In the genomic region with DNA sequence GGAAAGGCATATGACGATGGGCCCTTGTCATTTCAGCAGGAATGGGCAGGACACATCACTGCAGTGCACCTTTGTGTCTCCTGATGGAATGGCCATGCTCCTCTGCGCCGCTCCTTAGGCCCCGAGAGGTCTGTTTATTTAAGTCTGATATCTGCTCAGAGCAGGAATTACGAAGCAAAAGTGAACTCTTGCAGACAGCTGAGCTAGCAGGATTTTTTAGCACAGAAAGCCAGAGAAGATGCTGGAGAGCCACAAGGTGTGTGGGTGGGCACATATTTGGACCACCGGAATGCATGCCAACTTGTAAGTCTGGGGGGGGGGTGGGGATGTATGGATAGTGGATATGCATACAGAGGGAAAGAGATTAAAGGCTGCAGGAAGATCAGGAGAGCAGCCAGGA, we compare ENCODE assay signal across 21 mouse cellular contexts. TPM values are rescaled to one million over a fixed set of nuclear protein-coding genes. Genes with fewer than 3 reads are reported as not detected.
DNase-seq lines count a peak whose midpoint lies in the region; TF ChIP-seq lines count a peak whose summit lies in the region.
"Had no signal": no experiment of that assay in that cellular context is flagged by ENCODE, and none has a peak within 500 bp of the region (broad histone marks: within the 10 kb centered on the region; RNA-seq: fewer than 3 reads in every experiment).

No protein-coding gene starts in this region.

- intact Hi-C loops in left cerebral cortex, postnatal 25 days (cut with DNase I), result no loop called here
- intact Hi-C loops in left cerebral cortex, postnatal 4 days (cut with DNase I), result no loop called here

- peak overlapping the region; percentile 64; the same call in 1 of the 2 replicates for H3K27ac ChIP-seq in cortical plate, adult 2 months (ENCODE audit: insufficient read depth, low read length)
- H3K27ac ChIP-seq: embryonic facial prominence, embryonic 13.5 days; forebrain, embryonic 12.5 days; gastrocnemius, adult 2 months; heart, embryonic 10.5 days; hindbrain, embryonic 12.5 days had no signal

- no peak for TF ChIP-seq CTCF in cortical plate, adult 2 months (IDR thresholded peaks at IDR 0.05; ENCODE audit: extremely low read depth, insufficient read depth, low read length)

- no peak overlapping the region for H3K4me3 ChIP-seq in cortical plate, adult 2 months (ENCODE audit: insufficient read depth, low read length)
- H3K4me3 ChIP-seq: embryonic facial prominence, embryonic 13.5 days; forebrain, embryonic 12.5 days; gastrocnemius, adult 2 months; heart, embryonic 10.5 days; hindbrain, embryonic 12.5 days had no signal

- peak; percentile 70 for DNase-seq in heart, adult 11 months
- no peak for DNase-seq in heart, adult 9 months (ENCODE audit: low spot score in 2 of 2)
- peak; percentile 57 to 85 for DNase-seq in left cerebral cortex, postnatal 25 days (ENCODE audit: low spot score in 2 of 2)
- no peak for DNase-seq in left cerebral cortex, postnatal 4 days
- peak; percentile 48 for DNase-seq in right cerebral cortex, postnatal 25 days
- no peak for DNase-seq in adrenal gland, adult 2 months
- no peak for DNase-seq in thymus, postnatal 14 days
- DNase-seq: adrenal gland, postnatal 25 days; cerebellum, adult 8-10 months; cerebellum, postnatal 14 days; gastrocnemius, adult 2 months; gastrocnemius, postnatal 25 days; heart, postnatal 10 days; heart, postnatal 4 days had no signal

- no peak for TF ChIP-seq POLR2A in cortical plate, adult 2 months (IDR thresholded peaks at IDR 0.05; ENCODE audit: extremely low read depth, insufficient read depth, low read length)

- H3K4me1 ChIP-seq in cortical plate, adult 2 months (ENCODE audit: control insufficient read depth, insufficient read depth, low read length), result peaks cover 18% of the 10 kb centered on the region
- H3K4me1 ChIP-seq: embryonic facial prominence, embryonic 13.5 days had no signal

RNA-seq across cellular contexts. Expression of gene Tmem178, which starts 13.9 kb away (rescaled TPM):
- total RNA-seq in left cerebral cortex, postnatal 25 days (2021), result 100 to 1,000 TPM in 1 of 2 experiments, 10 to 100 TPM in 1; 98.7 to 124 TPM
- total RNA-seq in left cerebral cortex, postnatal 4 days (2021), result 10 to 100 TPM; 37.9 to 41.7 TPM
- polyA plus RNA-seq in cortical plate, adult 2 months (2012; rRNA removed), result 100 and 104 TPM in 2 replicates
- 10 to 100 TPM in 1 of 2 experiments, 1 to 10 TPM in 1; 7.9 to 13.2 TPM for total RNA-seq in adrenal gland, adult 2 months (2021)
- polyA plus RNA-seq in adrenal gland, adult 2 months (2012; rRNA removed), result 8.8 TPM in 2 replicates
- total RNA-seq: CH12.LX had no signal
- polyA plus RNA-seq: activated CD4-positive, CD25-positive, alpha-beta regulatory T cell, adult 4 months had no signal

Comparison
In these comparisons a context has a peak if more than half of its experiments do, and no peak if none do; other contexts are left out.
1. DNase-seq: peak in heart, adult 11 months (single experiment), left cerebral cortex, postnatal 25 days (2 of 2) and right cerebral cortex, postnatal 25 days (single experiment); none in heart, adult 9 months (0 of 2), left cerebral cortex, postnatal 4 days (single experiment), adrenal gland, adult 2 months (single experiment) and thymus, postnatal 14 days (single experiment).